In genomic region chr6:91181320-91181719, GRCm38 (mm10) we compare ENCODE assay signal across 9 mouse cellular contexts. TPM values are rescaled to one million over a fixed set of nuclear protein-coding genes. Genes with fewer than 3 reads are reported as not detected.
A peak's percentile ranks its signal among the peaks of the same experiment; 100 is the strongest.
DNase-seq lines count a peak whose midpoint lies in the region; ATAC-seq and TF ChIP-seq lines count a peak whose summit lies in the region.
"Had no signal": no experiment of that assay in that cellular context is flagged by ENCODE, and none has a peak within 500 bp of the region (broad histone marks: within the 10 kb centered on the region; RNA-seq: fewer than 3 reads in every experiment).

No protein-coding gene starts in this region.

- no peaks in the 10 kb centered on the region for H3K27me3 ChIP-seq in heart, adult 2 months (ENCODE audit: control insufficient read depth, insufficient read depth, low read length)
- H3K27me3 ChIP-seq in heart, embryonic 10.5 days (ENCODE audit: insufficient read depth, poor library complexity, severe bottlenecking) = peaks cover 25% of the 10 kb centered on the region

- H3K4me3 ChIP-seq in heart, adult 2 months = no peak overlapping the region
- H3K4me3 ChIP-seq in heart, embryonic 10.5 days = no peak overlapping the region

- peak; percentile 91 to 94 for DNase-seq in heart, adult 2 months
- no peak for DNase-seq in heart, embryonic 10.5 days (ENCODE audit: low spot score)
- peak; percentile 63 for DNase-seq in adrenal gland, adult 2 months
- DNase-seq in gastrocnemius, postnatal 14 days = peak; percentile 89
- peak; percentile 40 to 68 for DNase-seq in layer of hippocampus, postnatal 10 days (ENCODE audit: low spot score in 2 of 2)
- no peak for DNase-seq in c-Kit-positive CD71-positive TER-119-positive erythroid progenitor cells, embryonic 14.5 days (ENCODE audit: low spot score)
- no peak for DNase-seq in left cerebral cortex, postnatal 36 days (ENCODE audit: low spot score in 2 of 2)
- DNase-seq: lung, embryonic 14.5 days had no signal

- TF ChIP-seq POLR2A in heart, adult 2 months (IDR thresholded peaks at IDR 0.05; ENCODE audit: insufficient read depth, low read depth, low read length) = 0 out of 2 replicates have a peak, but pooled peaks have one; percentile 31

- H3K79me2 ChIP-seq in heart, adult 2 months (replicated peaks; ENCODE audit: control insufficient read depth, insufficient read depth, low read length) = no peaks in the 10 kb centered on the region

- intact Hi-C loops in heart, adult 2 months (cut with DNase I) = loop anchor here (2.0 kb wide), 1 partner anchor 37 kb away; no protein-coding TSS in a partner anchor
- intact Hi-C loops in gastrocnemius, postnatal 14 days (cut with DNase I; ENCODE audit: low total_unique reads) = no loop called here
- intact Hi-C loops in left cerebral cortex, postnatal 36 days (cut with DNase I) = no loop called here

- no peak for TF ChIP-seq CTCF in heart, adult 2 months (IDR thresholded peaks at IDR 0.05)

- H3K27ac ChIP-seq in heart, adult 2 months = peak overlapping the region; percentile 73
- H3K27ac ChIP-seq in heart, embryonic 10.5 days = no peak overlapping the region

- no peaks in the 10 kb centered on the region for H3K9me3 ChIP-seq in heart, embryonic 10.5 days

- ATAC-seq in megakaryocyte progenitor cell, adult 5-6 weeks (replicated peaks; ENCODE audit: poor library complexity) = no peak

- H3K4me1 ChIP-seq in heart, adult 2 months (ENCODE audit: control insufficient read depth, insufficient read depth, low read length) = peaks cover 28% of the 10 kb centered on the region
- peaks cover 15% of the 10 kb centered on the region for H3K4me1 ChIP-seq in heart, embryonic 10.5 days

- peak; percentile 84 for TF ChIP-seq EP300 in heart, adult 2 months (IDR thresholded peaks at IDR 0.05; ENCODE audit: insufficient read depth, low read depth, low read length)

- 13% methylated on average over 2 of the region's 2 CpGs for WGBS in heart, adult 2 months
- 66% methylated on average over 2 of the region's 2 CpGs for WGBS in heart, embryonic 10.5 days

- H3K36me3 ChIP-seq in heart, adult 2 months (ENCODE audit: control insufficient read depth, insufficient read depth, low read length) = no peaks in the 10 kb centered on the region
- no peaks in the 10 kb centered on the region for H3K36me3 ChIP-seq in heart, embryonic 10.5 days

- no peak overlapping the region for H3K9ac ChIP-seq in heart, adult 2 months (ENCODE audit: low read depth, low read length)
- H3K9ac ChIP-seq: lung, embryonic 14.5 days had no signal

RNA-seq across cellular contexts. Expression of gene Hdac11, which starts 24.9 kb away (rescaled TPM):
- total RNA-seq in heart, adult 2 months (2021) = 10 to 100 TPM; 17.4 to 18.4 TPM
- 22.7 and 28.4 TPM in 2 replicates for polyA plus RNA-seq in heart, adult 2 months (2012; rRNA removed)
- 6.4 and 6.8 TPM in 2 replicates for polyA plus RNA-seq in heart, embryonic 10.5 days (2016; fragmentation: Nextera tagmentation; extraction: Ambion mirVana)
- total RNA-seq in adrenal gland, adult 2 months (2021) = 10 to 100 TPM in 1 of 2 experiments, 1 to 10 TPM in 1; 6.9 to 14.6 TPM
- 8.1 and 11.8 TPM in 2 replicates for polyA plus RNA-seq in adrenal gland, adult 2 months (2012; rRNA removed)
- 1 to 10 TPM; 6.4 to 6.9 TPM for total RNA-seq in gastrocnemius, postnatal 14 days (2021)
- 100 to 1,000 TPM in 1 of 2 experiments, 10 to 100 TPM in 1; 96.2 to 103 TPM for total RNA-seq in layer of hippocampus, postnatal 10 days (2021)
- 0.77 and 1.1 TPM in 2 replicates for total RNA-seq in megakaryocyte progenitor cell, adult 5-6 weeks (2015)
- 1.2 and 1.4 TPM in 2 replicates for total RNA-seq in megakaryocyte progenitor cell, adult 5-6 weeks (2017)
- total RNA-seq in left cerebral cortex, postnatal 36 days (2021) = 100 to 1,000 TPM; 173 to 178 TPM

RNA-seq across cellular contexts. Expression of gene Fbln2, which starts 30.9 kb away (rescaled TPM):
- total RNA-seq in heart, adult 2 months (2021) = 10 to 100 TPM; 55.8 to 56.9 TPM
- polyA plus RNA-seq in heart, adult 2 months (2012; rRNA removed) = 117 and 153 TPM in 2 replicates
- polyA plus RNA-seq in heart, embryonic 10.5 days (2016; fragmentation: Nextera tagmentation; extraction: Ambion mirVana) = 99.3 and 114 TPM in 2 replicates
- 10 to 100 TPM in 1 of 2 experiments, 1 to 10 TPM in 1; 9.7 to 17.9 TPM for total RNA-seq in adrenal gland, adult 2 months (2021)
- 22.7 and 26.6 TPM in 2 replicates for polyA plus RNA-seq in adrenal gland, adult 2 months (2012; rRNA removed)
- 10 to 100 TPM; 62.5 to 62.6 TPM for total RNA-seq in gastrocnemius, postnatal 14 days (2021)
- 10 to 100 TPM; 15.2 to 16.4 TPM for total RNA-seq in layer of hippocampus, postnatal 10 days (2021)
- not detected in 2 replicates for total RNA-seq in megakaryocyte progenitor cell, adult 5-6 weeks (2015)
- total RNA-seq in megakaryocyte progenitor cell, adult 5-6 weeks (2017) = not detected in 2 replicates
- total RNA-seq in left cerebral cortex, postnatal 36 days (2021) = 1 to 10 TPM; 4.0 to 6.8 TPM

Comparison
In these comparisons a context has a peak if more than half of its experiments do, and no peak if none do; other contexts are left out.
1. DNase-seq: peak in heart, adult 2 months (2 of 2), adrenal gland, adult 2 months (single experiment), gastrocnemius, postnatal 14 days (single experiment) and layer of hippocampus, postnatal 10 days (2 of 2); none in heart, embryonic 10.5 days (single experiment), c-Kit-positive CD71-positive TER-119-positive erythroid progenitor cells, embryonic 14.5 days (single experiment) and left cerebral cortex, postnatal 36 days (0 of 2).
2. RNA of gene Hdac11, which starts 24.9 kb away (total RNA-seq): 173 to 178 TPM in left cerebral cortex, postnatal 36 days and 96.2 to 103 TPM in layer of hippocampus, postnatal 10 days; 17.4 to 18.4 TPM in heart, adult 2 months, 6.9 to 14.6 TPM in adrenal gland, adult 2 months, 6.4 to 6.9 TPM in gastrocnemius, postnatal 14 days and 0.77 to 1.4 TPM in megakaryocyte progenitor cell, adult 5-6 weeks; every median in the first group is over 4 times any median in the second.
3. RNA of gene Fbln2, which starts 30.9 kb away (total RNA-seq): 62.5 to 62.6 TPM in gastrocnemius, postnatal 14 days, 55.8 to 56.9 TPM in heart, adult 2 months, 9.7 to 17.9 TPM in adrenal gland, adult 2 months, 15.2 to 16.4 TPM in layer of hippocampus, postnatal 10 days and 4.0 to 6.8 TPM in left cerebral cortex, postnatal 36 days; not detected in megakaryocyte progenitor cell, adult 5-6 weeks; every median in the first group is over 4 times any median in the second.